Mouse (Mus musculus): ENCODE data around the gene Rock2.

GRCm38 (mm10) chr12:16886354-16886753 lies 8.3 kb upstream of the Rock2 start:
- TF ChIP-seq POLR2A (IDR thresholded peaks at IDR 0.05; ENCODE audit: extremely low read depth, insufficient read depth, low read length), result no peak
- TF ChIP-seq CTCF (IDR thresholded peaks at IDR 0.05; ENCODE audit: low read depth, low read length), result no peak

All from liver, adult 2 months (tissue).